Mouse (Mus musculus) neutrophil, adult 65 days (primary cell): Measurements from ENCODE around the gene Ccr7. TPM values are rescaled to one million over a fixed set of nuclear protein-coding genes. Genes with fewer than 3 reads are reported as not detected.

Experiments
- total RNA-seq: library from RNA; stranded (reverse); gene quantifications from 2 replicates; pipeline ENCODE4 v1.2.4, GENCODE M21; 2023

Ccr7 gene
- total RNA-seq, result 0.54 and 1.8 TPM in 2 replicates

GRCm38 (mm10) chr11:99154987-99155641, at the start of gene Ccr7:
TSS of gene Ccr7 (minus strand) at chr11:99155077.

Other genes with a start within 250 kb of the Ccr7 start
- gene Cdc6, start 247.3 kb downstream of the Ccr7 start, total RNA-seq, result 25.4 and 32.2 TPM in 2 replicates
- gene Rara, start 227.3 kb downstream of the Ccr7 start, total RNA-seq, result 125 and 130 TPM in 2 replicates
- not detected in 2 replicates for gene Gjd3, start 172.1 kb downstream of the Ccr7 start, total RNA-seq
- 221 and 277 TPM in 2 replicates for gene Top2a, start 130.9 kb downstream of the Ccr7 start, total RNA-seq
- gene Igfbp4, start 113.8 kb downstream of the Ccr7 start, total RNA-seq, result 29.2 and 47.4 TPM in 2 replicates
- 1.1 and 5.7 TPM in 2 replicates for gene Tns4, start 65.8 kb downstream of the Ccr7 start, total RNA-seq
- 71.7 and 98.4 TPM in 2 replicates for gene Smarce1, start 75.9 kb upstream of the Ccr7 start, total RNA-seq
- not detected in 2 replicates for gene Krt222, start 89.0 kb upstream of the Ccr7 start, total RNA-seq
- gene Krt24, start 130.2 kb upstream of the Ccr7 start, total RNA-seq, result not detected in 2 replicates
- not detected in 2 replicates for gene Krt25, start 167.9 kb upstream of the Ccr7 start, total RNA-seq
- not detected in 2 replicates for gene Krt26, start 182.9 kb upstream of the Ccr7 start, total RNA-seq
- not detected in 2 replicates for gene Krt27, start 196.0 kb upstream of the Ccr7 start, total RNA-seq
- gene Krt28, start 219.8 kb upstream of the Ccr7 start, total RNA-seq, result not detected in 2 replicates
- gene Krt10, start 234.3 kb upstream of the Ccr7 start, total RNA-seq, result not detected in 2 replicates